Mouse (Mus musculus): ENCODE measurements around the gene Mkln1.

Gene Mkln1

DNA sequence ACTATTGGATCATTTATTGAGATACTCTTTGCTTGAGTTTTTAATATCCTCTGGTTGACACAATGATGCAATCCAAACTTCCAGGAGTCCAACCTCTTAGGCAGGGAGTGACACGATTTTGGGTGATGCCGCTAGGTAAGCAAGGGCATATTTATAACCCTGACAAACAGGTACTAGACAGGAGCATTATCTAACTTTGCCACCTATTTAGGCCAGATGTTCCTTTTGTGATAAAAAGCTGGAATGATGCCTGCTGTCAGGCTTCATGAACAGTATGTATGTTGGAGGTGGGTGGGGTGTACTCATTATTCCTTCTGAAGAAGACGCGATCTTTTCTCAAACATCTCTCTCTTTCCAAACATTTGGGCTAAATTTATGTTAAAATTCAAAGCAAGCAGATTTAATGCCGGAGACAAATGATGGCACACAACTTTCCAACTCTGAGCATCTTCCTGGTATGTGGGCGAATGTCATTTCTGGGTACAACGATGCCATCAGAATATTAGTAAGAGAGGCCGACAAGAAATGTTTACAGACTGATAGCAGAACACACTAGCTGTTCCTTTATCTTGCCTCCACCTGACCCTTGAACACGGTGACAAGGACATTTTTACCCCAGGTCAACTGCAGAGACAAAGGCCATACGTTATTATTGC, 632 bp upstream of the Mkln1 start:
- DNase-seq (ENCODE audit: low read depth, low spot score): peak; percentile 54

- peak; percentile 17 for DNase-seq (ENCODE audit: low read depth, low spot score)
These were observed 643 bp downstream of the Mkln1 start for GRCm38 (mm10) chr6:31399206-31399549.

GRCm38 (mm10) chr6:31399566-31399965, 1.0 kb downstream of the Mkln1 start:
- DNase-seq (ENCODE audit: low read depth, low spot score): peak; percentile 54

DNA sequence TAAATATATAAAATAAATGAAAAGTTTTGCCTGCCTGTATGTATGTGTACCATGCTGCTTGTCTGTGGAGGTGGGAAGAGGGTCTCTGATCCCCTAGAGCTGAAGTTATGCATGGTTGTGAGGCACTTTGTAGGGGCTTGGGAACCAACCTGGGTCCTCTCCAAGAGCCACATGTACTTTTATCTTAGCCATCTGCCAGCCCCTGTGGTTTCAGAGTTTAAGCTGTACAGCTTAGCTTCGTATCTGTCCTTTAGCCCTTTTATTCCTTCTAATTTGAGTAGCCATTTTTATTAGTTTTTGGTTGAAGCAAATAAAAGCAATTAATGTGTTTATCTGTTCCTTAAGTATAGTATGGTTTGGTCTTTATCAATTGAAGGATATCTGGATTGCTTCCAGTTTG, 12.5 kb downstream of the Mkln1 start:
- no peak for DNase-seq (ENCODE audit: low read depth, low spot score)

DNA sequence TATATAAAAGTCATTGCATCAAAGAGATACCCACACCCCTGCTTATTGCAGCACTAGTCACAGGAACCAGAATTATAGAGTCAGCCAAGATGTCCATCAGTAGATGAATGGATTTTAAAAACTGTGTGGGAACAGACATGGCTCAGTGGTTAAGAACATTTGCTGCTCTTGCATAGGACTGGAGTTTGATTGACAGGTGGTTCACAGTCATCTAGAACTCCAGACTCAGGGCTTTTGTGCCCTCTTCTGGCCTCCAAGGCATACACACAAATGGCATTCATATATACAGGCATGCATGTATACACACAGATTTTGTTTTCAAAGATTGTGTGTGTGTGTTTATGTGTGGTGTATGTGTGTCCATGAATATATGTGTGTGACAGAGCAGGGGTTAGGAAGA, 14.0 kb downstream of the Mkln1 start:
- no peak for DNase-seq (ENCODE audit: low read depth, low spot score)

DNA sequence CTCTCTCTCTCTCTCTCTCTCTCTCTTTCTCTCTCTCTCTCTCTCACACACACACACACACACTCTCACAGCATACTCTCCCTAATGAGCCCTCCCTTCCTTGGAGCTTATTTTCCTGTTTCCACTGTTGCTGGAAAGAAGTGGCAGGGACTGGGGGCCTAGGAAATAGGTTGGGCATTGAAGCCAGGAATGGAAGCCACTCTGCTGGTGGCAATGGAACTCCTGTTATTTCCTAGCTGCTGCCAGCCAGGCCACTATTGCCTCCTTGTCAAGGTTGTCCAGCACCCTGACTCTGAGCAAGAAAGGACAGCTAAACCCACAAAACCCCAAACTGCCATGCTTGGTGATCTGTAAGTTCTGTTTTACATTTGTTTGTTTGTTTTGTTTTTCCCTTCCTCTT, 15.0 kb downstream of the Mkln1 start:
- no peak for DNase-seq (ENCODE audit: low read depth, low spot score)

GRCm38 (mm10) chr6:31414303-31414702, 15.8 kb downstream of the Mkln1 start:
- no peak for DNase-seq (ENCODE audit: low read depth, low spot score)

- DNase-seq (ENCODE audit: low read depth, low spot score): no peak
These were observed 26.9 kb downstream of the Mkln1 start for GRCm38 (mm10) chr6:31425428-31425827.

- no peak for DNase-seq (ENCODE audit: low read depth, low spot score)
These were observed 38.7 kb downstream of the Mkln1 start for GRCm38 (mm10) chr6:31437264-31437663.

DNA sequence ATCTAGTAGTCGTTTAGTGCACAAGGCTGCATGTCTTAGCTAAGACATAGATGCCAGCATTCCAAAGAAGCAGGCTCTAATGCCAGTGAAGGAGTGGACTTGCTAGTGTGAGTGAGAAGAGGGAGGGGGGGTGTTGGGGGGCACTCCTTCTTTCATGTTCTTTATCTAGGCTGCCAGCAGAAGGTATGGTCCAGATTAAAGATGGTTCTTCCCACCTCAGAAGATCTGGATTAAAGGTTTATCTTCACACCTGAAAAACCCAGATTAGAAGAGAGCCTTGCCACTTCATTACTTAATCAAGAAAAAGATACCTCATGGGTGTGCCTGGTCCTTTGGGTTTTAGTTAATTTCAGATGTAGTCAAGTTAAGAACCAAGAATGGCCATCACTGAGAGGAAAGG, 46.7 kb downstream of the Mkln1 start:
- DNase-seq (ENCODE audit: low read depth, low spot score): no peak

- peak; percentile 5 for DNase-seq (ENCODE audit: low read depth, low spot score)
These were observed 55.2 kb downstream of the Mkln1 start for GRCm38 (mm10) chr6:31453735-31454134.

GRCm38 (mm10) chr6:31455376-31455775, 56.8 kb downstream of the Mkln1 start:
- DNase-seq (ENCODE audit: low read depth, low spot score): no peak

DNA sequence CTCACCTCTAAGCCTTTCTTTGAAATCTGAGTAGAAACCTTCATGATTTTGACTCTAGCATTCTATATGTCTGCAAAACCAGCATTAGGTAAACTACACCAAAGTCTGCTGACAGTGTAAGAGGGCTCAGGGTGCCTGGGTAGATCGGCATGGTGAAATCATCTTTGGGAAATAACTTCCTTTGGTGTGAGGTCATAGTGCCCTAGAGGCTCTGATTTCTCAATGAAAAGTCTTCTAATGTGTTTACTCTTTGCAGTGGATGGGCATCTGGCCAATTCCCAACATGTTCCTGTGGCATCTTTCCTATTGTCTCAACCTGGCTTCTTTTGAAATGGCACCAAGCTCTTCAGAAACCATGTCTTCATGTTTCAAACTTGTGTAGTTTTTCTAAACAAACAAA, 58.5 kb downstream of the Mkln1 start:
- DNase-seq (ENCODE audit: low read depth, low spot score): no peak

GRCm38 (mm10) chr6:31469431-31469830, 70.9 kb downstream of the Mkln1 start:
- DNase-seq (ENCODE audit: low read depth, low spot score): no peak

DNA sequence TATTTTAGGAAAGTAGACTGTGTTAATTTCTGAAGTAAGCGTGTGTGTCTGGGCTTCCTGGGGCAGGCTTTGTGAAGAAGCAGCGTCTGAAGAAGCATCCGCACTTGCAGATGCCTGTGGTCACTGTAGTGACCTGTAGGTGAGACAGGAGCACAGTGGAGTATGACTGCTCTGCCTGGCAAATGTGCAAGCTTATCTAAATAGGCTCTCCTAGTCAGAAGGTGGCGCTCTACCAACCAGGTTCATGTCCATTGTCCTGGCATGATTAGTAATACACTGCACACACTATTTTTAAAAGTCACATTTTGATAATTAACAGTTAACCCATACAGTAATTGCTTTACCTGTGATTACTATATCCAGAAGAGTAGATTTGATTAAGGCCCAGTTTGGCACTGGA, 79.7 kb downstream of the Mkln1 start:
- DNase-seq (ENCODE audit: low read depth, low spot score): no peak

DNA sequence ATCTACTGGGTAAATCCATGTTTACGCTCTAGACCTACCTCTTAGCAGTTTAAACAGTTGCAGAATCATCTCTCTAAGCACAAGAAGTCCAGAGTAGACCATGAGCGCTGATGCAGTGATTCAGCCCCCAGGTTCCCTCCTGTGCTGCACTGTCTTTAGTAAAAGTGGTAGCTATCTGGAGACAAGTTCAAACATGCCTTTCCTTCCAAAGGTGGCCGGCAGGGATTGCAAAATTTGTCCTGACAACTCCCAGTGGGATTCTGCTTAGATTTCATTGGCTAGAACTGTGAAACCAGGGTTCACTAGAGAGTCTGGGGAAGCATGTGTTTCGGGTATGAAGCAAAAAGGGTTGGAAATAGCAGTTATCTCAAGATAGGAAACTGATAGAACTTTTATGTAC, 81.5 kb downstream of the Mkln1 start:
- no peak for DNase-seq (ENCODE audit: low read depth, low spot score)

GRCm38 (mm10) chr6:31486601-31487000, 88.1 kb downstream of the Mkln1 start:
- no peak for DNase-seq (ENCODE audit: low read depth, low spot score)

GRCm38 (mm10) chr6:31489950-31490349, 91.4 kb downstream of the Mkln1 start:
- DNase-seq (ENCODE audit: low read depth, low spot score): no peak

- no peak for DNase-seq (ENCODE audit: low read depth, low spot score)
These were observed 96.7 kb downstream of the Mkln1 start for GRCm38 (mm10) chr6:31495122-31495731.

DNA sequence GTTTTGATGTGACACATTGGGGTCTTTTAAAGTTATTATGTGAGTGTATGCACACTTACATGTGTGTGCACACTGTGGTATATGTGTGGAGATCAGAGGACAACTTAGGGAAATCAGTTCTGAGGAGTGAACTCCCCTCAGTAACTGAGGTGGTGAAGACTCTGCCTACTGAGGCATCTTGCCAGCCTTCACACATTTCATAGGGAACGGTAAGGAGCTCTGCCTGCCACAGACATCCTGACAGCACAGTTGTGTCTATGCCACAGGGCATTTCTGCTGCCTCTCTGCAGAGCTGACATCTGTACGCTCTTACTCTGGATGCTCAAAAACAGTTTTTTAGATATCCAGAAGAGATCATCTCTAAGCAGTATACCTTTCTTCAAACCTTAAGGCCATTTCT, 97.7 kb downstream of the Mkln1 start:
- DNase-seq (ENCODE audit: low read depth, low spot score): no peak

- no peak for DNase-seq (ENCODE audit: low read depth, low spot score)
These were observed 101.3 kb downstream of the Mkln1 start for GRCm38 (mm10) chr6:31499836-31500235.

DNA sequence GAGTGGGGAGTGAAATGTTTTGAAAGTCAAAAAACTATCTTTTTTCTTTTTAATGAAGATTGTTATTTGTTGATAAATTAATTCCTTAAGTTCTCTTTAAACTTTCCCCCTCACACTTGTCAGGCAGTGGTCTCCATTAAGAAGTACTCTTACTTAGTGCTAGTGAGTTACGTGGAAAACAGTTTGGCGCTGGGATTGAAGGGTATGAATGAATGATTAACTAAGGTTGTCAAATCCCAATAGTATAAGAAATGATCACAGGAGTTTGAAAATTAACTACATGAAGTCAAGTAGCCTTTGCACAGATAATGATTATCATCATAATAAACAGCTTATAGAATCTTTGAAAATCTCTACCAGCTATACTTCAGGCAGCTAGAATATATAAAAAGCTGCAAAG, 101.7 kb downstream of the Mkln1 start:
- no peak for DNase-seq (ENCODE audit: low read depth, low spot score)

DNA sequence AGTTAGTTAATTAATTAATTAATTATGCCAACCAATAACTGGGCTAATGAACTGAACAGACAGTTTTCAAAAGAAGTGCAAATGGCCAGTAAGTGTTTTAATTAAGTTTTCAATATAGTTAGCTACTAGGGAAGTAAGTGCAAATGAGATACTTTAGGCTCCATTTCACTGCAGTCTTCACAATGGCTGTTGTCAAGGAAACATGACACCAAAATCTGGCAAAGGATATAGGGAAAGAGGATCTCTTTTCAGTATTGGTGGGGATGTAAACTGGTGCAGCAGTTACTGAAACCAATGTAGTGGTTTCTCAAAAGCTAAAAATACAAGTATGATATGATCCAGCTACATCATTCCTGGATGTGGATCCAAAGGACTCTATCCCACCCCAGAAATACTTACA, 102.2 kb downstream of the Mkln1 start:
- no peak for DNase-seq (ENCODE audit: low read depth, low spot score)

DNA sequence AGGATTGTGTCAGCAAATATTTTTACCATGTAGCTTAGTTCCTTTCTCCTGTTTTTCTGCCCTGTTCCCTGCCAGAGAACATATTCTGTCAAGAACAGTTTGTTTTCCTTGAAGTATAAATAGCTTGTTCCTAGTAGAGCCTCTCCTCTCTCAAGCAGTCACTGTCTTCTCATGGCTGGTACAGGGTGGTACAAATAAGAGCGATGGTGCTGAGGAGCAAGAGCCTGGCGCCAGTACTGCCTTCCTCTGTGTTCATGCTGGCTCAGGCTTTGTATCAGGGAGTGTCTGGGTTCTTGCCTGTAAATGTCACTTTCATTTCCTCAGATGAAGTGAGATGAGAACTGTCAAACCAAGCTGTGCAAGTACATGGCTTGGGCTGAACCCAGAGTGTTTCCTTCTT, 104.1 kb downstream of the Mkln1 start:
- DNase-seq (ENCODE audit: low read depth, low spot score): no peak

All from c-Kit-negative CD71-positive TER-119-positive erythroid progenitor cells, embryonic 14.5 days (primary cell).